Mouse (Mus musculus): ENCODE measurements around the gene Sgip1. TPM values are rescaled to one million over a fixed set of nuclear protein-coding genes. Genes with fewer than 3 reads are reported as not detected.

Sgip1 gene
- total and polyA plus RNA-seq, 3 experiments: 0.92 to 5.6 TPM; not detected in 1

- DNase-seq (ENCODE audit: low read depth, low spot score): no peak
- TF ChIP-seq ZNF384 (IDR thresholded peaks at IDR 0.05; ENCODE audit: low read depth, low read length) (no peak), POLR2A (IDR thresholded peaks at IDR 0.05; ENCODE audit: control insufficient read depth in 1 of 2, insufficient read depth in 1 of 2, low read depth in 1 of 2, low read length in 2 of 2, poor library complexity in 1 of 2) (no peak), USF1 (IDR thresholded peaks at IDR 0.05; ENCODE audit: low read depth, low read length) (no peak), HCFC1 (IDR thresholded peaks at IDR 0.05; ENCODE audit: low read depth, low read length) (no peak), EP300 (IDR thresholded peaks at IDR 0.05; ENCODE audit: low read depth in 1 of 2, low read length in 2 of 2) (no peak), CHD2 (IDR thresholded peaks at IDR 0.05; ENCODE audit: low read length) (no peak), MAZ (IDR thresholded peaks at IDR 0.05; ENCODE audit: low read depth, low read length) (no peak), RCOR1 (IDR thresholded peaks at IDR 0.05; ENCODE audit: low read depth, low read length) (no peak), TBP (IDR thresholded peaks at IDR 0.05; ENCODE audit: low read depth, low read length) (no peak), CTCF (IDR thresholded peaks at IDR 0.05 in 2 of 3, conservative IDR thresholded peaks at IDR 0.05 in 1 of 3; ENCODE audit: control insufficient read depth in 1 of 3, insufficient read depth in 1 of 3, low read depth in 2 of 3, low read length in 3 of 3, poor library complexity in 1 of 3, severe bottlenecking in 1 of 3) (no peak), POLR2AphosphoS5 (IDR thresholded peaks at IDR 0.05; ENCODE audit: borderline replicate concordance, low read depth, low read length) (no peak), GATA1 (IDR thresholded peaks at IDR 0.05; ENCODE audit: low read depth, low read length) (no peak), MYB (IDR thresholded peaks at IDR 0.05; ENCODE audit: low read depth, low read length) (no peak), USF2 (IDR thresholded peaks at IDR 0.05; ENCODE audit: borderline replicate concordance in 1 of 2, insufficient read depth in 1 of 2, low read depth in 1 of 2, low read length in 2 of 2) (no peak), JUND (IDR thresholded peaks at IDR 0.05; ENCODE audit: low read depth, low read length) (no peak), NRF1 (IDR thresholded peaks at IDR 0.05; ENCODE audit: insufficient read depth, low read depth, low read length, poor library complexity, severe bottlenecking) (no peak)
- H3K4me1 ChIP-seq (ENCODE audit: control insufficient read depth in 1 of 2, insufficient read depth in 2 of 2, low read length in 2 of 2): no peaks in the 10 kb centered on the region
- no peak overlapping the region for H3K27ac ChIP-seq (ENCODE audit: control insufficient read depth, low read depth, low read length)
- H3K9ac ChIP-seq (ENCODE audit: control insufficient read depth, low read depth, low read length, poor library complexity, severe bottlenecking): no peak overlapping the region
- no peaks in the 10 kb centered on the region for H3K36me3 ChIP-seq (ENCODE audit: control insufficient read depth in 1 of 2, insufficient read depth in 2 of 2, low read length in 2 of 2)
- H3K79me2 ChIP-seq (ENCODE audit: control insufficient read depth, insufficient read depth, low read length, poor library complexity): no peaks in the 10 kb centered on the region
- H3K4me3 ChIP-seq (ENCODE audit: control insufficient read depth in 1 of 2, insufficient read depth in 1 of 2, low read depth in 2 of 2, low read length in 2 of 2): no peak overlapping the region
- no peaks in the 10 kb centered on the region for H3K27me3 ChIP-seq (ENCODE audit: control insufficient read depth in 1 of 2, insufficient read depth in 2 of 2, low read length in 2 of 2)
- H3K9me3 ChIP-seq (replicated peaks; ENCODE audit: insufficient read depth, low read length): no peaks in the 10 kb centered on the region
These were observed 92.1 kb downstream of the Sgip1 start for GRCm38 (mm10) chr4:102833191-102833590.

- no peaks in the 10 kb centered on the region for H3K9me3 ChIP-seq (replicated peaks; ENCODE audit: insufficient read depth, low read length)
- no peak for TF ChIP-seq GATA1 (IDR thresholded peaks at IDR 0.05; ENCODE audit: low read depth, low read length)
- TF ChIP-seq GABPA (IDR thresholded peaks at IDR 0.05; ENCODE audit: low read depth, low read length): no peak
- TF ChIP-seq RAD21 (IDR thresholded peaks at IDR 0.05; ENCODE audit: low read depth, low read length): no peak
- no peak for TF ChIP-seq ELF1 (IDR thresholded peaks at IDR 0.05; ENCODE audit: low read depth, low read length)
- TF ChIP-seq POLR2AphosphoS2 (IDR thresholded peaks at IDR 0.05; ENCODE audit: low read length): no peak
- no peak for TF ChIP-seq BHLHE40 (IDR thresholded peaks at IDR 0.05; ENCODE audit: borderline replicate concordance, low read depth, low read length)
- TF ChIP-seq POLR2AphosphoS5 (IDR thresholded peaks at IDR 0.05; ENCODE audit: borderline replicate concordance, low read depth, low read length): no peak
- no peak for TF ChIP-seq MAFK (IDR thresholded peaks at IDR 0.05; ENCODE audit: borderline replicate concordance, low read depth, low read length)
- H3K9ac ChIP-seq (ENCODE audit: control insufficient read depth, low read depth, low read length, poor library complexity, severe bottlenecking): no peak overlapping the region
- no peak overlapping the region for H3K4me3 ChIP-seq (ENCODE audit: control insufficient read depth in 1 of 2, insufficient read depth in 1 of 2, low read depth in 2 of 2, low read length in 2 of 2)
- no peaks in the 10 kb centered on the region for H3K79me2 ChIP-seq (ENCODE audit: control insufficient read depth, insufficient read depth, low read length, poor library complexity)
- DNase-seq (ENCODE audit: low read depth, low spot score): no peak
- H3K4me1 ChIP-seq (ENCODE audit: control insufficient read depth in 1 of 2, insufficient read depth in 2 of 2, low read length in 2 of 2): no peaks in the 10 kb centered on the region
- H3K27me3 ChIP-seq (ENCODE audit: control insufficient read depth in 1 of 2, insufficient read depth in 2 of 2, low read length in 2 of 2): no peaks in the 10 kb centered on the region
- no peak overlapping the region for H3K27ac ChIP-seq (ENCODE audit: control insufficient read depth, low read depth, low read length)
- H3K36me3 ChIP-seq (ENCODE audit: control insufficient read depth in 1 of 2, insufficient read depth in 2 of 2, low read length in 2 of 2): no peaks in the 10 kb centered on the region
These were observed 92.6 kb downstream of the Sgip1 start for GRCm38 (mm10) chr4:102833726-102834125.
